23 mouse cellular contexts compared by ENCODE assay signal in the genomic region with DNA sequence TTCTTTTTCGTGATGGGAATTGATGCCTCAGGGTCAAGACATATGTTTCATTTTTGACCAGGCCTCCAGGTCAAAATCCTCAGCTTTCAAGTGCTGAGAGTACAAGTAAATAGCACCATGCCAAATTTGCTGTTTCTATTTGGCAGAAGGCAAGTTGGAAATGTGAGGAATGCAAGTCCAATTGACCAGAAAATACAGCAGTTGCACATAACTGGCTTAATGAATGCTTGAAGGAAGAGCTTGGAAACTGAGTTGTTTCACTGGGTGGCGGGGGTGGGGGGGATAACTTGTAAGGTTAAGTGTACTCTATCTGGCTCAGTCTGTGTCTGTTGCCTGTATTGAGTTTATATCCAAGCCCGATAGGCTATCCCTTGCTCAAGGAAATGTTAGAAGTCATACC.
DNase-seq lines count a peak whose midpoint lies in the region; ATAC-seq lines count a peak whose summit lies in the region.
"Had no signal": no experiment of that assay in that cellular context is flagged by ENCODE, and none has a peak within 500 bp of the region (broad histone marks: within the 10 kb centered on the region; RNA-seq: fewer than 3 reads in every experiment).

No protein-coding gene starts in this region.

- no peak overlapping the region for H3K27ac ChIP-seq in kidney, embryonic 16.5 days (ENCODE audit: low read length)
- no peak overlapping the region for H3K27ac ChIP-seq in forebrain, embryonic 14.5 days (ENCODE audit: low read depth, low read length)
- H3K27ac ChIP-seq: embryonic facial prominence, embryonic 15.5 days; forebrain, embryonic 15.5 days; hindbrain, embryonic 12.5 days; hindbrain, embryonic 15.5 days had no signal

- H3K9ac ChIP-seq in kidney, embryonic 16.5 days (replicated peaks; ENCODE audit: low read length), result no peak overlapping the region
- no peak overlapping the region for H3K9ac ChIP-seq in forebrain, embryonic 14.5 days (ENCODE audit: low read length)
- H3K9ac ChIP-seq: embryonic facial prominence, embryonic 15.5 days; forebrain, embryonic 15.5 days; hindbrain, embryonic 12.5 days; hindbrain, embryonic 15.5 days had no signal

- no peaks in the 10 kb centered on the region for H3K27me3 ChIP-seq in kidney, embryonic 16.5 days (ENCODE audit: insufficient read depth, low read length)
- H3K27me3 ChIP-seq in forebrain, embryonic 14.5 days (replicated peaks; ENCODE audit: control insufficient read depth, insufficient read depth, low read length), result no peaks in the 10 kb centered on the region
- H3K27me3 ChIP-seq: embryonic facial prominence, embryonic 15.5 days; forebrain, embryonic 15.5 days; hindbrain, embryonic 12.5 days; hindbrain, embryonic 15.5 days had no signal

- H3K36me3 ChIP-seq in kidney, embryonic 16.5 days (ENCODE audit: insufficient read depth, low read length), result no peaks in the 10 kb centered on the region
- no peaks in the 10 kb centered on the region for H3K36me3 ChIP-seq in forebrain, embryonic 14.5 days (ENCODE audit: control insufficient read depth, insufficient read depth, low read length)
- H3K36me3 ChIP-seq: embryonic facial prominence, embryonic 15.5 days; forebrain, embryonic 15.5 days; hindbrain, embryonic 12.5 days; hindbrain, embryonic 15.5 days had no signal

- H3K4me2 ChIP-seq in kidney, embryonic 16.5 days (replicated peaks; ENCODE audit: low read depth, low read length), result no peak overlapping the region
- no peak overlapping the region for H3K4me2 ChIP-seq in forebrain, embryonic 14.5 days (ENCODE audit: low read length)
- H3K4me2 ChIP-seq: embryonic facial prominence, embryonic 15.5 days; forebrain, embryonic 15.5 days; heart, embryonic 11.5 days; hindbrain, embryonic 12.5 days; hindbrain, embryonic 15.5 days had no signal

- WGBS in kidney, embryonic 16.5 days, result 85% methylated on average over 3 of the region's 3 CpGs
- WGBS in forebrain, embryonic 14.5 days, result 90% methylated on average over 3 of the region's 3 CpGs

- no peak overlapping the region for H3K4me3 ChIP-seq in kidney, embryonic 16.5 days (ENCODE audit: low read length)
- H3K4me3 ChIP-seq in forebrain, embryonic 14.5 days (ENCODE audit: low read depth, low read length), result no peak overlapping the region
- H3K4me3 ChIP-seq: embryonic facial prominence, embryonic 15.5 days; forebrain, embryonic 15.5 days; hindbrain, embryonic 12.5 days; hindbrain, embryonic 15.5 days had no signal

- peak; percentile 5 for DNase-seq in kidney, adult 9 months
- peak; percentile 7 for DNase-seq in brain, adult 2 months (ENCODE audit: low read depth, low spot score)
- DNase-seq in yolk sac, embryonic 10.5 days (ENCODE audit: low spot score), result peak; percentile 19
- no peak for DNase-seq in frontal cortex, postnatal 10 days (ENCODE audit: low spot score in 2 of 2)
- DNase-seq in forebrain, embryonic 14.5 days (ENCODE audit: low spot score), result no peak
- DNase-seq: adrenal gland, postnatal 10 days; cerebellum, adult 11-12 months; cerebellum, adult 8-10 months; cerebellum, postnatal 10 days; cerebellum, postnatal 36 days; embryo, embryonic 11 days; gastrocnemius, postnatal 10 days; gastrocnemius, postnatal 36 days; heart, adult 11 months had no signal

- ATAC-seq in kidney, embryonic 16.5 days (ENCODE audit: low FRiP score, low TSS enrichment), result no peak
- ATAC-seq in forebrain, embryonic 14.5 days, result no peak
- ATAC-seq: activated CD4-positive, CD25-positive, alpha-beta regulatory T cell, adult 4 months; CD4-positive, CD25-positive, alpha-beta regulatory T cell, adult 4 months; forebrain, embryonic 15.5 days; intestine, postnatal 0 days had no signal

- no peaks in the 10 kb centered on the region for H3K9me3 ChIP-seq in kidney, embryonic 16.5 days (ENCODE audit: low read length)
- H3K9me3 ChIP-seq in forebrain, embryonic 14.5 days (replicated peaks; ENCODE audit: control insufficient read depth, low read length), result no peaks in the 10 kb centered on the region
- H3K9me3 ChIP-seq: embryonic facial prominence, embryonic 15.5 days; forebrain, embryonic 15.5 days; hindbrain, embryonic 12.5 days; hindbrain, embryonic 15.5 days had no signal

- H3K4me1 ChIP-seq in kidney, embryonic 16.5 days (ENCODE audit: insufficient read depth, low read length), result no peaks in the 10 kb centered on the region
- peaks cover 6% of the 10 kb centered on the region for H3K4me1 ChIP-seq in forebrain, embryonic 14.5 days (ENCODE audit: control insufficient read depth, insufficient read depth, low read length)
- H3K4me1 ChIP-seq: hindbrain, embryonic 15.5 days had no signal

Comparison
In these comparisons a context has a peak if more than half of its experiments do, and no peak if none do; other contexts are left out.
1. DNase-seq: peak in kidney, adult 9 months (single experiment), brain, adult 2 months (single experiment) and yolk sac, embryonic 10.5 days (single experiment); none in frontal cortex, postnatal 10 days (0 of 2) and forebrain, embryonic 14.5 days (single experiment).